Mouse (Mus musculus) heart, postnatal 4 days (tissue): ENCODE results near the gene Naip2. TPM values are rescaled to one million over a fixed set of nuclear protein-coding genes. Genes with fewer than 3 reads are reported as not detected.

Experiments used
- DNase-seq: peaks from one replicate; pipeline ENCODE4 v3.0.0; 2021
- total RNA-seq, 2 experiments: library from RNA; stranded (reverse); gene quantifications; 2 replicates each; pipeline ENCODE4 v1.2.3; 2021

Naip2 gene
- total RNA-seq, 2 experiments from 2014 or later = 0.24 to 0.36 TPM

GRCm38 (mm10) chr13:100107652-100108472, 94.0 kb downstream of the Naip2 start, which contains the start of gene Serf1:
Serf1 (plus strand) TSS chr13:100108012.
- DNase-seq = peak; percentile 86

DNA sequence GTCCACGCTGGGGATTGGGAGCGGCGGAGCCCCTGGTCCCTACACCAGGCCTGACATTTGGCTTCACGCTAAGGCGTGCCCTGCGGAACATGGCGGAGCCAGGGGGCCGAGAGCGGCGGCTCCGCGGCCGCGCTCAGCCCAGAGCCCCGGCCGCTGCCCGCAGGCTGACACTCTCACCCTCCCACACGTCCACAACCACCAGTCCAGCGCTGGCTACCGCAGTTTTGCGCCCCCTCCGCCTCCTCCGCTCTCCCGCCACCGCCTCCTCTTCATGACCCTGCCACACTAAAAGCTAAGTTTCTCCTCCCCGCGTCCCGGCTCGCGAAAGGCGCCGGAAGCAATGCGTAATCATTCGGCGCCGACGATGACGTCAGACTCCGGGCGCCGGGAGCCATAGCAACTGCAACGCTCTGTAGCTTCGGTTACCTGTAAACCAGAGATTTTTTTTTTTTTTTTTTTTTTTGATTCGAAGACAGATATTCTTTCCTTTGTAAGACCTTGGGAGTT, 98.1 kb downstream of the Naip2 start, which contains the start of gene Bdp1:
Gene Bdp1 (minus strand): TSS at position 323 of the 507 bp plus-strand sequence.
- peak; percentile 96 for DNase-seq

DNA sequence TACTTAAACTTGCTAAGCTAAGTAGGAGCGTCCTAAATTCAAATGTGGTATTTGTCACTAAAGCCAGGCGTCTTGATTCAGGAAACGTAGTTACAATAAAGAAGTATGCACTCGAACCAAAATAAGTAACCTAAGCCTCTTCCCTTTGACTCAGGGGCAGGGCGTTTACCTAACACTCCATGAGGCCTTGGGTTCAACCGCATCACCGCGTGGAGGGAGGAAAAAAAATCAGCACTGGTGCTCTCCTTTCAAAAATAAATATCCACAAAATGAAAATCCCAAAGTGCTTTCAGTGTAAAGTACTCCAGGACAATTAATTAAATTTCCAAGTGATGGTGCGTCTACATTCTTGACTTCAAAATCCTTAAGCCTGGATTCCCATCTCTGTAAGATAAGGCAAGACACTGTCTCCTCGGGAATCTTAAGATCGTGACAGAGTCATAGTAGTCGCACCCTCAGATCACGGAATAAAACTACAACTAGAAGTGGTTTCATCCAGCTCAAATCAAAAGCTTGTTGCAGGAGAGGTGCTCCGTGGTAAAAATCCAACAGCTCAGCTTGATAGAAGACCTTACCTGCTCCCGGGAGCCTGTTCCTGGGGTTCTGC, 98.7 kb downstream of the Naip2 start:
- DNase-seq = no peak

- DNase-seq = no peak
Observed at GRCm38 (mm10) chr13:100098808-100099207, 103.1 kb downstream of the Naip2 start.

Other genes starting within 250 kb of the Naip2 start
- 10 to 100 TPM; 26.7 to 29.5 TPM for gene Mccc2, start 186.5 kb downstream of the Naip2 start, total RNA-seq
- 10 to 100 TPM; 27.2 to 28.3 TPM for gene Bdp1, start 98.0 kb downstream of the Naip2 start, total RNA-seq
- gene Serf1, start 94.1 kb downstream of the Naip2 start, total RNA-seq = 10 to 100 TPM; 20.8 to 28.8 TPM
- gene Smn1, start 77.2 kb downstream of the Naip2 start, total RNA-seq = 10 to 100 TPM; 33.0 TPM
- gene Naip5, start 44.2 kb upstream of the Naip2 start, total RNA-seq = under 1 TPM; 0.23 to 0.26 TPM
- gene Naip6, start 115.6 kb upstream of the Naip2 start, total RNA-seq = under 1 TPM; 0.17 to 0.23 TPM